Mouse (Mus musculus): ENCODE data around the gene Hoxd8.

GRCm38 (mm10) chr2:74680561-74681398 lies 23.6 kb upstream of the Hoxd8 start:
- TF ChIP-seq CTCF (IDR thresholded peaks at IDR 0.05; ENCODE audit: low read depth) (no peak), EP300 (optimal IDR thresholded peaks at IDR 0.05) (no peak)

Data from stomach, postnatal 0 days (tissue).